Mouse (Mus musculus) heart, embryonic 13.5 days (tissue): ENCODE data around the gene Rabepk. TPM values are rescaled to one million over a fixed set of nuclear protein-coding genes. Genes with fewer than 3 reads are reported as not detected.
"Not testable (repeated sequence)": the region's sequence is repeated elsewhere in the genome, so short reads cannot be mapped to it uniquely, and the experiment has no call there.

ENCODE experiments used
- ATAC-seq: fragments of 200-750 bp; cut with Nextera tagmentation; 2 replicates; pipeline ENCODE4 v1.8.0; 2017; ENCODE audit warnings: moderate TSS enrichment; ENCODE audit not compliant: insufficient number of reproducible peaks, low FRiP score, low TSS enrichment; ENCODE audit errors: extremely low read depth
- H3K27ac ChIP-seq: fragments of 300-500 bp; sonication (generic); replicated peaks from 2 replicates; pipeline ENCODE4 v1.5.1; 2015; ENCODE audit warnings: moderate library complexity, mild to moderate bottlenecking, inconsistent platforms
- H3K27me3 ChIP-seq: fragments of 300-500 bp; sonication (generic); replicated peaks from 2 replicates; pipeline ENCODE4 v1.6.1; 2015; ENCODE audit warnings: mild to moderate bottlenecking, inconsistent platforms
- H3K36me3 ChIP-seq: fragments of 300-500 bp; sonication (generic); 2 replicates; pipeline ENCODE4 v1.6.1; 2015; ENCODE audit warnings: mild to moderate bottlenecking, inconsistent platforms
- H3K4me1 ChIP-seq: fragments of 300-500 bp; sonication (generic); 2 replicates; pipeline ENCODE4 v1.6.1; 2015; ENCODE audit warnings: inconsistent platforms
- H3K4me2 ChIP-seq: fragments of 300-500 bp; sonication (generic); 2 replicates; pipeline ENCODE4 v1.6.1; 2015; ENCODE audit warnings: inconsistent platforms, mild to moderate bottlenecking, moderate library complexity
- H3K4me3 ChIP-seq: fragments of 300-500 bp; sonication (generic); 2 replicates; pipeline ENCODE4 v1.5.1; 2015; ENCODE audit warnings: moderate library complexity, mild to moderate bottlenecking, inconsistent platforms
- H3K9ac ChIP-seq: fragments of 300-500 bp; sonication (generic); 2 replicates; pipeline ENCODE4 v1.6.1; 2015; ENCODE audit warnings: inconsistent platforms, mild to moderate bottlenecking, moderate library complexity
- H3K9me3 ChIP-seq: fragments of 300-500 bp; sonication (generic); 2 replicates; pipeline ENCODE4 v1.6.1; 2016; ENCODE audit warnings: inconsistent platforms
- WGBS: fragments of 180-500 bp; shearing (Covaris S2); methylation state at CpG from one replicate; pipeline ENCODE4 v1.1.7; 2015; ENCODE audit warnings: mixed read lengths; 5-methylcytosine and 5-hydroxymethylcytosine counted together
- polyA plus RNA-seq: library from polyadenylated mRNA; unstranded; fragments of >200 nt; fragmentation: Nextera tagmentation; extraction: Ambion mirVana; gene quantifications from 2 replicates; pipeline ENCODE4 v1.2.1, GENCODE M21; 2015

The Rabepk gene
- polyA plus RNA-seq, 1 experiment from 2014 or later, result 22.9 TPM

- Histone ChIP-seq H3K4me2 (peak overlapping the region; percentile 85), H3K4me1 (peaks cover 41% of the 10 kb centered on the region), H3K4me3 (peak overlapping the region; percentile 76), H3K36me3 (peaks cover 40% of the 10 kb centered on the region), H3K27ac (no peak overlapping the region), H3K9ac (peak overlapping the region; percentile 61), H3K27me3 (no peaks in the 10 kb centered on the region), H3K9me3 (no peaks in the 10 kb centered on the region)
- ATAC-seq, result no peak
- WGBS, result 75% methylated on average over 3 of the region's 3 CpGs
Observed at GRCm38 (mm10) chr2:34803746-34804145, 4.0 kb upstream of the Rabepk start.

GRCm38 (mm10) chr2:34802565-34803245 lies 3.0 kb upstream of the Rabepk start:
- WGBS, result 0% methylated on average over 32 of the region's 32 CpGs
- peak overlapping the region; percentile 90 for H3K9ac ChIP-seq
- peaks cover 32% of the 10 kb centered on the region for H3K36me3 ChIP-seq
- peak overlapping the region; percentile 85 for H3K4me2 ChIP-seq
- H3K27ac ChIP-seq, result peak overlapping the region; percentile 94
- peak; percentile 37; the same call in 1 of the 2 replicates for ATAC-seq
- H3K4me3 ChIP-seq, result peak overlapping the region; percentile 76
- H3K27me3 ChIP-seq, H3K9me3 ChIP-seq: not testable (repeated sequence)
- peaks cover 41% of the 10 kb centered on the region for H3K4me1 ChIP-seq

GRCm38 (mm10) chr2:34801516-34802482 lies 2.1 kb upstream of the Rabepk start:
- ATAC-seq, result peak; percentile 92
- H3K4me2 ChIP-seq, result peak overlapping the region; percentile 85
- H3K4me3 ChIP-seq, result peak overlapping the region; percentile 76
- H3K27me3 ChIP-seq, result no peaks in the 10 kb centered on the region
- peak overlapping the region; percentile 94 for H3K27ac ChIP-seq
- peaks cover 29% of the 10 kb centered on the region for H3K36me3 ChIP-seq
- peaks cover 40% of the 10 kb centered on the region for H3K4me1 ChIP-seq
- WGBS, result 5% methylated on average over 39 of the region's 39 CpGs
- H3K9ac ChIP-seq, result peak overlapping the region; percentile 90
- H3K9me3 ChIP-seq, result no peaks in the 10 kb centered on the region

GRCm38 (mm10) chr2:34800371-34800770 lies 659 bp upstream of the Rabepk start:
- no peaks in the 10 kb centered on the region for H3K27me3 ChIP-seq
- peak overlapping the region; percentile 71; the same call in 1 of the 2 replicates for H3K4me3 ChIP-seq
- H3K36me3 ChIP-seq, result peaks cover 27% of the 10 kb centered on the region
- no peaks in the 10 kb centered on the region for H3K9me3 ChIP-seq
- 59% methylated on average over 7 of the region's 7 CpGs for WGBS
- peaks cover 35% of the 10 kb centered on the region for H3K4me1 ChIP-seq
- H3K9ac ChIP-seq, result peak overlapping the region; percentile 86; the same call in 1 of the 2 replicates
- peak overlapping the region; percentile 77; the same call in 1 of the 2 replicates for H3K27ac ChIP-seq
- ATAC-seq, result no peak
- H3K4me2 ChIP-seq, result peak overlapping the region; percentile 85

GRCm38 (mm10) chr2:34795426-34795825 lies 4.3 kb downstream of the Rabepk start:
- WGBS, result 83% methylated on average over 7 of the region's 7 CpGs
- H3K27ac ChIP-seq, result no peak overlapping the region
- no peak for ATAC-seq
- H3K9ac ChIP-seq, result no peak overlapping the region
- H3K36me3 ChIP-seq, result peaks cover 38% of the 10 kb centered on the region
- no peaks in the 10 kb centered on the region for H3K27me3 ChIP-seq
- H3K4me1 ChIP-seq, result peaks cover 13% of the 10 kb centered on the region
- 0 out of 2 replicates have a peak, but pooled peaks cover 4% of the 10 kb centered on the region for H3K9me3 ChIP-seq
- no peak overlapping the region for H3K4me2 ChIP-seq
- no peak overlapping the region for H3K4me3 ChIP-seq

- no peak overlapping the region for H3K4me2 ChIP-seq
- peaks cover 8% of the 10 kb centered on the region; the same call in 1 of the 2 replicates for H3K4me1 ChIP-seq
- H3K9me3 ChIP-seq, result 0 out of 2 replicates have a peak, but pooled peaks cover 4% of the 10 kb centered on the region
- H3K9ac ChIP-seq, result no peak overlapping the region
- H3K36me3 ChIP-seq, result peaks cover 46% of the 10 kb centered on the region
- no peak overlapping the region for H3K4me3 ChIP-seq
- 81% methylated on average over 2 of the region's 2 CpGs for WGBS
- no peak overlapping the region for H3K27ac ChIP-seq
- H3K27me3 ChIP-seq, result no peaks in the 10 kb centered on the region
- no peak for ATAC-seq
Observed at GRCm38 (mm10) chr2:34794511-34794910, 5.2 kb downstream of the Rabepk start.

GRCm38 (mm10) chr2:34792543-34792942 lies 7.2 kb downstream of the Rabepk start:
- WGBS, result 85% methylated on average over 2 of the region's 2 CpGs
- not testable (repeated sequence) for ATAC-seq, H3K27ac ChIP-seq, H3K9ac ChIP-seq, H3K4me1 ChIP-seq, H3K27me3 ChIP-seq, H3K9me3 ChIP-seq, H3K4me3 ChIP-seq, H3K4me2 ChIP-seq
- H3K36me3 ChIP-seq, result peaks cover 46% of the 10 kb centered on the region

GRCm38 (mm10) chr2:34790282-34790681 lies 9.4 kb downstream of the Rabepk start:
- no peak overlapping the region for H3K4me2 ChIP-seq
- no peaks in the 10 kb centered on the region for H3K27me3 ChIP-seq
- H3K4me3 ChIP-seq, result no peak overlapping the region
- H3K36me3 ChIP-seq, result peaks cover 42% of the 10 kb centered on the region
- 86% methylated on average over 8 of the region's 8 CpGs for WGBS
- H3K4me1 ChIP-seq, result peaks cover 6% of the 10 kb centered on the region; the same call in 1 of the 2 replicates
- H3K9me3 ChIP-seq, result 0 out of 2 replicates have a peak, but pooled peaks cover 4% of the 10 kb centered on the region
- no peak overlapping the region for H3K27ac ChIP-seq
- ATAC-seq, result no peak
- no peak overlapping the region for H3K9ac ChIP-seq

GRCm38 (mm10) chr2:34784085-34784484 lies 15.6 kb downstream of the Rabepk start:
- no peaks in the 10 kb centered on the region for H3K9me3 ChIP-seq
- H3K27me3 ChIP-seq, result no peaks in the 10 kb centered on the region
- H3K4me3 ChIP-seq, result no peak overlapping the region
- no peak overlapping the region for H3K4me2 ChIP-seq
- WGBS, result 81% methylated on average over 2 of the region's 2 CpGs
- H3K9ac ChIP-seq, result no peak overlapping the region
- no peak for ATAC-seq
- peaks cover 19% of the 10 kb centered on the region for H3K4me1 ChIP-seq
- peak overlapping the region; percentile 82; the same call in 1 of the 2 replicates for H3K27ac ChIP-seq
- H3K36me3 ChIP-seq, result peaks cover 63% of the 10 kb centered on the region

- H3K4me2 ChIP-seq, result peak overlapping the region; percentile 45
Observed at GRCm38 (mm10) chr2:34783064-34784020, 16.4 kb downstream of the Rabepk start.

More at GRCm38 (mm10) chr2:34783064-34784020, 16.4 kb downstream of the Rabepk start:
- peak; percentile 83 for ATAC-seq
- Histone ChIP-seq H3K9ac (peak overlapping the region; percentile 52; the same call in 1 of the 2 replicates), H3K4me3 (no peak overlapping the region), H3K27me3 (no peaks in the 10 kb centered on the region), H3K4me1 (peaks cover 15% of the 10 kb centered on the region), H3K27ac (peak overlapping the region; percentile 82), H3K9me3 (no peaks in the 10 kb centered on the region), H3K36me3 (peaks cover 71% of the 10 kb centered on the region)
- WGBS, result 44% methylated on average over 14 of the region's 14 CpGs
